Mouse (Mus musculus): ENCODE data around the gene Ric8b. TPM values are rescaled to one million over a fixed set of nuclear protein-coding genes. Genes with fewer than 3 reads are reported as not detected.

Ric8b gene
- total and polyA plus RNA-seq, 3 experiments, result 20.5 to 42.1 (median 36.5) TPM

- 92% methylated on average over 3 of the region's 3 CpGs for WGBS
- intact Hi-C loops (cut with DNase I), result no loop called here
- Histone ChIP-seq H3K4me1 (ENCODE audit: control insufficient read depth, insufficient read depth, low read length) (peaks cover 4% of the 10 kb centered on the region), H3K27me3 (ENCODE audit: control insufficient read depth, insufficient read depth, low read length) (no peaks in the 10 kb centered on the region), H3K27ac (no peak overlapping the region), H3K79me2 (replicated peaks; ENCODE audit: control insufficient read depth, insufficient read depth, low read length) (no peaks in the 10 kb centered on the region), H3K4me3 (no peak overlapping the region), H3K36me3 (ENCODE audit: control insufficient read depth, insufficient read depth, low read length) (peaks cover 2% of the 10 kb centered on the region; the same call in 1 of the 2 replicates), H3K9ac (ENCODE audit: low read depth, low read length) (no peak overlapping the region)
- no peak for DNase-seq
- no peak for TF ChIP-seq CTCF (IDR thresholded peaks at IDR 0.05)
Observed at GRCm38 (mm10) chr10:84994971-84995370, 77.6 kb downstream of the Ric8b start.

GRCm38 (mm10) chr10:84996366-84996765 is 79.0 kb downstream of the Ric8b start:
- Histone ChIP-seq H3K9ac (ENCODE audit: low read depth, low read length) (no peak overlapping the region), H3K4me3 (no peak overlapping the region), H3K36me3 (ENCODE audit: control insufficient read depth, insufficient read depth, low read length) (peaks cover 2% of the 10 kb centered on the region; the same call in 1 of the 2 replicates), H3K4me1 (ENCODE audit: control insufficient read depth, insufficient read depth, low read length) (peaks cover 4% of the 10 kb centered on the region), H3K27ac (no peak overlapping the region), H3K79me2 (replicated peaks; ENCODE audit: control insufficient read depth, insufficient read depth, low read length) (no peaks in the 10 kb centered on the region), H3K27me3 (ENCODE audit: control insufficient read depth, insufficient read depth, low read length) (no peaks in the 10 kb centered on the region)
- TF ChIP-seq POLR2A (IDR thresholded peaks at IDR 0.05; ENCODE audit: insufficient read depth, low read depth, low read length), result no peak
- TF ChIP-seq CTCF (IDR thresholded peaks at IDR 0.05), result no peak
- TF ChIP-seq EP300 (IDR thresholded peaks at IDR 0.05; ENCODE audit: insufficient read depth, low read depth, low read length), result no peak
- 86% methylated on average over 6 of the region's 6 CpGs for WGBS
- intact Hi-C loops (cut with DNase I), result no loop called here
- no peak for DNase-seq

- 46% methylated on average over 10 of the region's 10 CpGs for WGBS
- intact Hi-C loops (cut with DNase I), result no loop called here
- H3K27me3 ChIP-seq (ENCODE audit: control insufficient read depth, insufficient read depth, low read length), result no peaks in the 10 kb centered on the region
- peaks cover 4% of the 10 kb centered on the region for H3K36me3 ChIP-seq (ENCODE audit: control insufficient read depth, insufficient read depth, low read length)
- H3K9ac ChIP-seq (ENCODE audit: low read depth, low read length), result no peak overlapping the region
- peaks cover 6% of the 10 kb centered on the region for H3K4me1 ChIP-seq (ENCODE audit: control insufficient read depth, insufficient read depth, low read length)
- no peak overlapping the region for H3K27ac ChIP-seq
- no peak overlapping the region for H3K4me3 ChIP-seq
- no peak for DNase-seq
- no peaks in the 10 kb centered on the region for H3K79me2 ChIP-seq (replicated peaks; ENCODE audit: control insufficient read depth, insufficient read depth, low read length)
- TF ChIP-seq CTCF (IDR thresholded peaks at IDR 0.05) (no peak), EP300 (IDR thresholded peaks at IDR 0.05; ENCODE audit: insufficient read depth, low read depth, low read length) (no peak), POLR2A (IDR thresholded peaks at IDR 0.05; ENCODE audit: insufficient read depth, low read depth, low read length) (no peak)
Observed at GRCm38 (mm10) chr10:84997571-84998224, 80.3 kb downstream of the Ric8b start.

- Histone ChIP-seq H3K4me1 (ENCODE audit: control insufficient read depth, insufficient read depth, low read length) (peaks cover 6% of the 10 kb centered on the region), H3K4me3 (no peak overlapping the region), H3K9ac (ENCODE audit: low read depth, low read length) (no peak overlapping the region), H3K79me2 (replicated peaks; ENCODE audit: control insufficient read depth, insufficient read depth, low read length) (no peaks in the 10 kb centered on the region), H3K27me3 (ENCODE audit: control insufficient read depth, insufficient read depth, low read length) (no peaks in the 10 kb centered on the region), H3K27ac (no peak overlapping the region), H3K36me3 (ENCODE audit: control insufficient read depth, insufficient read depth, low read length) (peaks cover 4% of the 10 kb centered on the region)
- 62% methylated on average over 1 of the region's 1 CpGs for WGBS
- intact Hi-C loops (cut with DNase I), result no loop called here
- no peak for DNase-seq
- TF ChIP-seq POLR2A (IDR thresholded peaks at IDR 0.05; ENCODE audit: insufficient read depth, low read depth, low read length), result no peak
- no peak for TF ChIP-seq EP300 (IDR thresholded peaks at IDR 0.05; ENCODE audit: insufficient read depth, low read depth, low read length)
- TF ChIP-seq CTCF (IDR thresholded peaks at IDR 0.05), result no peak
Observed at GRCm38 (mm10) chr10:84998225-84998579, 80.8 kb downstream of the Ric8b start.

- TF ChIP-seq EP300 (IDR thresholded peaks at IDR 0.05; ENCODE audit: insufficient read depth, low read depth, low read length) (peak; percentile 72), CTCF (IDR thresholded peaks at IDR 0.05) (peak; percentile 15; the same call in 1 of the 2 replicates), POLR2A (IDR thresholded peaks at IDR 0.05; ENCODE audit: insufficient read depth, low read depth, low read length) (peak; percentile 24; the same call in 1 of the 2 replicates)
- 54% methylated on average over 7 of the region's 7 CpGs for WGBS
- Histone ChIP-seq H3K27ac (no peak overlapping the region; the same call in 1 of the 2 replicates), H3K9ac (ENCODE audit: low read depth, low read length) (no peak overlapping the region), H3K27me3 (ENCODE audit: control insufficient read depth, insufficient read depth, low read length) (no peaks in the 10 kb centered on the region), H3K4me3 (no peak overlapping the region), H3K79me2 (replicated peaks; ENCODE audit: control insufficient read depth, insufficient read depth, low read length) (peaks cover 2% of the 10 kb centered on the region; the same call in 1 of the 2 replicates), H3K36me3 (ENCODE audit: control insufficient read depth, insufficient read depth, low read length) (peaks cover 12% of the 10 kb centered on the region), H3K4me1 (ENCODE audit: control insufficient read depth, insufficient read depth, low read length) (peaks cover 12% of the 10 kb centered on the region)
- DNase-seq, result peak; percentile 57 to 75
- intact Hi-C loops (cut with DNase I), result no loop called here
Observed at GRCm38 (mm10) chr10:85001920-85002319, 84.5 kb downstream of the Ric8b start.

GRCm38 (mm10) chr10:85003190-85004026 is 86.0 kb downstream of the Ric8b start:
- peaks cover 2% of the 10 kb centered on the region; the same call in 1 of the 2 replicates for H3K79me2 ChIP-seq (replicated peaks; ENCODE audit: control insufficient read depth, insufficient read depth, low read length)
- no peak for DNase-seq
- H3K4me3 ChIP-seq, result no peak overlapping the region
- no peaks in the 10 kb centered on the region for H3K27me3 ChIP-seq (ENCODE audit: control insufficient read depth, insufficient read depth, low read length)
- peaks cover 15% of the 10 kb centered on the region for H3K36me3 ChIP-seq (ENCODE audit: control insufficient read depth, insufficient read depth, low read length)
- peaks cover 8% of the 10 kb centered on the region for H3K4me1 ChIP-seq (ENCODE audit: control insufficient read depth, insufficient read depth, low read length)
- intact Hi-C loops (cut with DNase I), result no loop called here
- TF ChIP-seq POLR2A (IDR thresholded peaks at IDR 0.05; ENCODE audit: insufficient read depth, low read depth, low read length) (no peak), CTCF (IDR thresholded peaks at IDR 0.05) (no peak), EP300 (IDR thresholded peaks at IDR 0.05; ENCODE audit: insufficient read depth, low read depth, low read length) (no peak)
- peak overlapping the region; percentile 6; the same call in 1 of the 2 replicates for H3K27ac ChIP-seq
- WGBS, result 84% methylated on average over 7 of the region's 7 CpGs
- H3K9ac ChIP-seq (ENCODE audit: low read depth, low read length), result no peak overlapping the region

Data from heart, adult 2 months (tissue).